Mouse (Mus musculus): ENCODE measurements at regions not wholly inside any gene's neighbourhood (a gene's known extent, or its start where the extent isn't known, plus 50 kb on each side); places are given as distances from the start of the nearest gene placed in this dataset.

GRCm38 (mm10) chr8:90069411-90069993 is 278.6 kb downstream of the Tox3 start:
- TF ChIP-seq TAL1 (IDR thresholded peaks at IDR 0.05; ENCODE audit: low read length) (no peak), GATA1 (IDR thresholded peaks at IDR 0.05; ENCODE audit: low read length) (no peak)

Measured in erythroblast, embryonic 14.5 days (primary cell).